Mouse (Mus musculus) ES-Bruce4 (cell line): ENCODE data around the gene 6030468B19Rik. TPM values are rescaled to one million over a fixed set of nuclear protein-coding genes. Genes with fewer than 3 reads are reported as not detected.

Experiments used
- H3K27ac ChIP-seq: 2 replicates; pipeline ENCODE4 v1.5.1; 2012; ENCODE audit warnings: low read length, inconsistent platforms; ENCODE audit not compliant: insufficient read depth
- H3K27me3 ChIP-seq: 2 replicates; pipeline ENCODE4 v1.6.1; 2012; ENCODE audit warnings: mild to moderate bottlenecking, low read length, inconsistent platforms; ENCODE audit not compliant: control insufficient read depth, poor library complexity, insufficient read depth, severe bottlenecking
- H3K36me3 ChIP-seq: 2 replicates; pipeline ENCODE4 v1.6.1; 2012; ENCODE audit warnings: inconsistent platforms, mild to moderate bottlenecking, low read length, moderate library complexity; ENCODE audit not compliant: control insufficient read depth, poor library complexity, insufficient read depth, severe bottlenecking
- H3K4me1 ChIP-seq: one replicate; pipeline ENCODE4 v1.8.1; 2011; ENCODE audit warnings: low read length; ENCODE audit not compliant: control insufficient read depth, insufficient read depth
- H3K4me3 ChIP-seq: 2 replicates; pipeline ENCODE4 v1.5.1; 2011; ENCODE audit warnings: low read depth, mild to moderate bottlenecking, low read length
- H3K9ac ChIP-seq: 2 replicates; pipeline ENCODE4 v1.6.1; 2012; ENCODE audit warnings: low read depth, mild to moderate bottlenecking, inconsistent platforms; ENCODE audit not compliant: poor library complexity, severe bottlenecking
- H3K9me3 ChIP-seq: replicated peaks from 2 replicates; pipeline ENCODE4 v1.6.1; 2012; ENCODE audit warnings: mild to moderate bottlenecking, low read length, inconsistent platforms; ENCODE audit not compliant: control insufficient read depth, poor library complexity, insufficient read depth, severe bottlenecking
- CTCF ChIP-seq: IDR thresholded peaks from one replicate; pipeline ENCODE4 v1.8.1; 2011; ENCODE audit warnings: low read depth, low read length
- EP300 ChIP-seq: IDR thresholded peaks from 2 replicates; pipeline ENCODE4 v1.6.1; 2011; ENCODE audit warnings: low read depth, low read length; ENCODE audit not compliant: insufficient read depth
- POLR2A ChIP-seq: IDR thresholded peaks from one replicate; pipeline ENCODE4 v1.8.1; 2011; ENCODE audit warnings: low read length; ENCODE audit not compliant: insufficient read depth
- polyA plus RNA-seq: library from polyadenylated mRNA; stranded (reverse); fragments of >200 nt; gene quantifications from 2 replicates; pipeline ENCODE4 v1.2.4, GENCODE M21; 2011; ENCODE audit warnings: low read depth; ENCODE audit not compliant: missing spikeins, insufficient read depth, insufficient read length

The 6030468B19Rik gene
- polyA plus RNA-seq, 1 experiment = not detected

- H3K9ac ChIP-seq = peak overlapping the region; percentile 83
- peak overlapping the region; percentile 92 for H3K4me3 ChIP-seq
- H3K9me3 ChIP-seq = no peaks in the 10 kb centered on the region
These were observed 51.0 kb downstream of the 6030468B19Rik start for GRCm38 (mm10) chr11:117848271-117848984.

GRCm38 (mm10) chr11:117848985-117849671, 51.7 kb downstream of the 6030468B19Rik start, which contains the start of gene Birc5:
TSS of gene Birc5 (plus strand) at chr11:117849251.
- peak within 1 kb of the TSS; percentile 94 for H3K4me3 ChIP-seq
- H3K27me3 ChIP-seq = no peaks in the 10 kb centered on the region
- TF ChIP-seq POLR2A (peak; percentile 78), CTCF (no peak), EP300 (peak; percentile 28; the same call in 1 of the 2 replicates)
- no peaks in the 10 kb centered on the region for H3K9me3 ChIP-seq
- peak within 1 kb of the TSS; percentile 86 for H3K27ac ChIP-seq
- H3K9ac ChIP-seq = peak within 1 kb of the TSS; percentile 91
- no peaks in the 10 kb centered on the region for H3K4me1 ChIP-seq
- H3K36me3 ChIP-seq = peaks cover 21% of the 10 kb centered on the region

More at GRCm38 (mm10) chr11:117848271-117848984, 51.0 kb downstream of the 6030468B19Rik start:
- Histone ChIP-seq H3K27me3 (no peaks in the 10 kb centered on the region), H3K27ac (peak overlapping the region; percentile 86), H3K4me1 (no peaks in the 10 kb centered on the region), H3K36me3 (peaks cover 15% of the 10 kb centered on the region)
- no peak for TF ChIP-seq CTCF
- no peak for TF ChIP-seq EP300
- no peak for TF ChIP-seq POLR2A

GRCm38 (mm10) chr11:117852875-117853274, 55.4 kb downstream of the 6030468B19Rik start:
- H3K36me3 ChIP-seq = peaks cover 46% of the 10 kb centered on the region
- H3K27me3 ChIP-seq = no peaks in the 10 kb centered on the region
- TF ChIP-seq CTCF = no peak
- no peak for TF ChIP-seq POLR2A
- no peak for TF ChIP-seq EP300
- no peaks in the 10 kb centered on the region for H3K4me1 ChIP-seq
- no peak overlapping the region for H3K4me3 ChIP-seq
- no peak overlapping the region for H3K27ac ChIP-seq
- no peak overlapping the region for H3K9ac ChIP-seq
- no peaks in the 10 kb centered on the region for H3K9me3 ChIP-seq

GRCm38 (mm10) chr11:117854241-117854640, 56.8 kb downstream of the 6030468B19Rik start:
- Histone ChIP-seq H3K9me3 (no peaks in the 10 kb centered on the region), H3K36me3 (peaks cover 46% of the 10 kb centered on the region), H3K4me3 (no peak overlapping the region), H3K4me1 (no peaks in the 10 kb centered on the region), H3K27ac (no peak overlapping the region), H3K27me3 (no peaks in the 10 kb centered on the region), H3K9ac (no peak overlapping the region)
- no peak for TF ChIP-seq POLR2A
- no peak for TF ChIP-seq CTCF
- TF ChIP-seq EP300 = no peak

GRCm38 (mm10) chr11:117855360-117855759, 57.9 kb downstream of the 6030468B19Rik start:
- TF ChIP-seq POLR2A (no peak), EP300 (no peak), CTCF (no peak)
- Histone ChIP-seq H3K36me3 (peaks cover 46% of the 10 kb centered on the region), H3K9me3 (no peaks in the 10 kb centered on the region), H3K9ac (no peak overlapping the region), H3K4me1 (no peaks in the 10 kb centered on the region), H3K27ac (no peak overlapping the region), H3K4me3 (no peak overlapping the region), H3K27me3 (no peaks in the 10 kb centered on the region)
